20 mouse cellular contexts compared by ENCODE assay signal in genomic region chr11:113140595-113140994, GRCm38 (mm10).
A peak's percentile ranks its signal among the peaks of the same experiment; 100 is the strongest.
DNase-seq lines count a peak whose midpoint lies in the region; ATAC-seq and TF ChIP-seq lines count a peak whose summit lies in the region.
"Had no signal": no experiment of that assay in that cellular context is flagged by ENCODE, and none has a peak within 500 bp of the region (broad histone marks: within the 10 kb centered on the region; RNA-seq: fewer than 3 reads in every experiment).

No protein-coding gene starts in this region.

- WGBS in hindbrain, postnatal 0 days: 32% methylated on average over 9 of the region's 9 CpGs
- 72% methylated on average over 9 of the region's 9 CpGs for WGBS in hindbrain, embryonic 11.5 days
- WGBS in neural tube, embryonic 15.5 days: 74% methylated on average over 9 of the region's 9 CpGs

- no peak for ATAC-seq in hindbrain, postnatal 0 days
- ATAC-seq in hindbrain, embryonic 11.5 days (ENCODE audit: low FRiP score): no peak
- no peak for ATAC-seq in neural tube, embryonic 15.5 days (ENCODE audit: low FRiP score)
- ATAC-seq: forebrain, embryonic 14.5 days; inflammation-experienced regulatory T-cells, adult 6 months; intestine, postnatal 0 days had no signal

- H3K27me3 ChIP-seq in hindbrain, postnatal 0 days (ENCODE audit: insufficient read depth, low read length): no peaks in the 10 kb centered on the region
- H3K27me3 ChIP-seq in hindbrain, embryonic 11.5 days (ENCODE audit: control insufficient read depth, insufficient read depth, low read length): no peaks in the 10 kb centered on the region
- H3K27me3 ChIP-seq in neural tube, embryonic 15.5 days (replicated peaks): no peaks in the 10 kb centered on the region
- H3K27me3 ChIP-seq: embryonic facial prominence, embryonic 15.5 days; heart, embryonic 13.5 days had no signal

- intact Hi-C loops in heart, postnatal 36 days (cut with DNase I): no loop called here

- peak; percentile 27 for DNase-seq in heart, adult 11 months
- DNase-seq in heart, postnatal 36 days: no peak
- DNase-seq in hindbrain, postnatal 0 days (ENCODE audit: low spot score): no peak
- no peak for DNase-seq in hindbrain, embryonic 11.5 days (ENCODE audit: low spot score)
- DNase-seq in neural tube, embryonic 10.5 days (ENCODE audit: extremely low spot score, low spot score): no peak
- DNase-seq: adrenal gland, adult 2 months; adrenal gland, postnatal 25 days; cerebellum, adult 8-10 months; embryo, embryonic 11 days; gastrocnemius, adult 2 months; gastrocnemius, postnatal 25 days; heart, postnatal 4 days had no signal

- no peaks in the 10 kb centered on the region for H3K9me3 ChIP-seq in hindbrain, postnatal 0 days (ENCODE audit: low read length)
- no peaks in the 10 kb centered on the region for H3K9me3 ChIP-seq in hindbrain, embryonic 11.5 days (ENCODE audit: control insufficient read depth, low read length)
- no peaks in the 10 kb centered on the region for H3K9me3 ChIP-seq in neural tube, embryonic 15.5 days (replicated peaks)
- H3K9me3 ChIP-seq: embryonic facial prominence, embryonic 15.5 days; heart, embryonic 13.5 days had no signal

- H3K4me3 ChIP-seq in hindbrain, postnatal 0 days (ENCODE audit: low read length): no peak overlapping the region
- no peak overlapping the region for H3K4me3 ChIP-seq in hindbrain, embryonic 11.5 days (ENCODE audit: low read depth, low read length)
- H3K4me3 ChIP-seq in neural tube, embryonic 15.5 days (replicated peaks): no peak overlapping the region
- H3K4me3 ChIP-seq: embryonic facial prominence, embryonic 15.5 days; erythroblast, embryonic 14.5 days; forebrain, embryonic 10.5 days; gastrocnemius, adult 2 months; heart, embryonic 13.5 days had no signal

- H3K36me3 ChIP-seq in hindbrain, postnatal 0 days (ENCODE audit: insufficient read depth, low read length): no peaks in the 10 kb centered on the region
- H3K36me3 ChIP-seq in hindbrain, embryonic 11.5 days (ENCODE audit: control insufficient read depth, insufficient read depth, low read length): no peaks in the 10 kb centered on the region
- H3K36me3 ChIP-seq in neural tube, embryonic 15.5 days: no peaks in the 10 kb centered on the region
- H3K36me3 ChIP-seq: embryonic facial prominence, embryonic 15.5 days; heart, embryonic 13.5 days had no signal

- no peak for TF ChIP-seq CTCF in hindbrain, postnatal 0 days (IDR thresholded peaks at IDR 0.05; ENCODE audit: low read depth)

- H3K27ac ChIP-seq in hindbrain, postnatal 0 days: peak overlapping the region; percentile 66; the same call in 1 of the 2 replicates
- no peak overlapping the region for H3K27ac ChIP-seq in hindbrain, embryonic 11.5 days (ENCODE audit: low read depth, low read length)
- 0 out of 2 replicates have a peak overlapping the region, but pooled peaks have one; percentile 9 for H3K27ac ChIP-seq in neural tube, embryonic 15.5 days (replicated peaks)
- H3K27ac ChIP-seq: embryonic facial prominence, embryonic 15.5 days; forebrain, embryonic 10.5 days; gastrocnemius, adult 2 months; heart, embryonic 13.5 days had no signal

- peaks cover 29% of the 10 kb centered on the region for H3K4me1 ChIP-seq in hindbrain, postnatal 0 days (ENCODE audit: insufficient read depth, low read length)
- H3K4me1 ChIP-seq in hindbrain, embryonic 11.5 days (replicated peaks; ENCODE audit: control insufficient read depth, insufficient read depth, low read length): peaks cover 12% of the 10 kb centered on the region
- peaks cover 34% of the 10 kb centered on the region for H3K4me1 ChIP-seq in neural tube, embryonic 15.5 days

- H3K4me2 ChIP-seq in hindbrain, postnatal 0 days (ENCODE audit: low read depth, low read length): no peak overlapping the region
- no peak overlapping the region for H3K4me2 ChIP-seq in hindbrain, embryonic 11.5 days (replicated peaks; ENCODE audit: low read depth, low read length)
- no peak overlapping the region for H3K4me2 ChIP-seq in neural tube, embryonic 15.5 days
- H3K4me2 ChIP-seq: embryonic facial prominence, embryonic 15.5 days; heart, embryonic 13.5 days had no signal

- H3K9ac ChIP-seq in hindbrain, postnatal 0 days (replicated peaks; ENCODE audit: low read length): no peak overlapping the region
- H3K9ac ChIP-seq in hindbrain, embryonic 11.5 days (ENCODE audit: low read depth, low read length): no peak overlapping the region
- H3K9ac ChIP-seq in neural tube, embryonic 15.5 days (replicated peaks): no peak overlapping the region
- H3K9ac ChIP-seq: embryonic facial prominence, embryonic 15.5 days; heart, embryonic 13.5 days had no signal
